Mouse (Mus musculus): ENCODE measurements around the gene Pde6d.

DNA sequence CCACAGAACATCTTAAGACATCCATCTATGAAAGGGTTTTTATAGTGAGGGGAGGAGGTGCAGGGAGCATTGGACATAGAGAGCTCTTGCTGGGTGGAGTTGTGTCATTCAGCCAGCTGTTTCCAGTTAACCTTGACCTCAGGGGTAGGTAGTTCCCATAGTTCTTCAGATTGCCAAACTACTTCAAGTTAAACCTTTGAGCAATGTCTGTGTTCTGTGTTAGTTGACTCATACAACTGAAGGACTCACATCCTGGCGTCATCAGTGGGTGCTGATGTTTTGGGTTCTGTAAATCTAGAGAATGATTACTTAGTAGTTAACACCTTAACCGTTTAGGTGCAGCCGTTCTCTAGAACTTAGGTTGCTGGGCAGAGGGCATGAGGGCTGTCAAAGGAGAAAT lies 45.8 kb upstream of the Pde6d start:
- TF ChIP-seq GATA1 (IDR thresholded peaks at IDR 0.05; ENCODE audit: low read length) = no peak
- TF ChIP-seq TAL1 (IDR thresholded peaks at IDR 0.05; ENCODE audit: low read length) = no peak

Data from erythroblast, embryonic 14.5 days (primary cell).